Mouse (Mus musculus): ENCODE results near the gene Tubgcp6. TPM values are rescaled to one million over a fixed set of nuclear protein-coding genes. Genes with fewer than 3 reads are reported as not detected.
A peak's percentile ranks its signal among the peaks of the same experiment; 100 is the strongest.

The Tubgcp6 gene
- polyA plus RNA-seq, 1 experiment from 2014 or later: 25.7 TPM

- peaks cover 53% of the 10 kb centered on the region for H3K4me1 ChIP-seq
- H3K27ac ChIP-seq: peak overlapping the region; percentile 93
- DNase-seq (ENCODE audit: extremely low spot score, low spot score): peak; percentile 47
- H3K9me3 ChIP-seq: no peaks in the 10 kb centered on the region
- H3K27me3 ChIP-seq (ENCODE audit: poor library complexity, severe bottlenecking): peaks cover 48% of the 10 kb centered on the region
- WGBS: under 1% methylated on average over 53 of the region's 53 CpGs
- peaks cover 52% of the 10 kb centered on the region for H3K36me3 ChIP-seq (replicated peaks)
- H3K4me3 ChIP-seq: peak overlapping the region; percentile 82
Measured at GRCm38 (mm10) chr15:89140048-89140658, 17.2 kb upstream of the Tubgcp6 start.

GRCm38 (mm10) chr15:89138531-89138930 lies 15.6 kb upstream of the Tubgcp6 start:
- WGBS: 94% methylated on average over 6 of the region's 6 CpGs
- Histone ChIP-seq H3K4me1 (peaks cover 53% of the 10 kb centered on the region), H3K27me3 (ENCODE audit: poor library complexity, severe bottlenecking) (peaks cover 41% of the 10 kb centered on the region), H3K27ac (no peak overlapping the region), H3K36me3 (replicated peaks) (peaks cover 44% of the 10 kb centered on the region), H3K4me3 (peak overlapping the region; percentile 3; the same call in 1 of the 2 replicates), H3K9me3 (no peaks in the 10 kb centered on the region)
- DNase-seq (ENCODE audit: extremely low spot score, low spot score): no peak

- WGBS: 90% methylated on average over 7 of the region's 7 CpGs
- no peaks in the 10 kb centered on the region for H3K9me3 ChIP-seq
- DNase-seq (ENCODE audit: extremely low spot score, low spot score): no peak
Measured at GRCm38 (mm10) chr15:89138046-89138405, 15.1 kb upstream of the Tubgcp6 start.

GRCm38 (mm10) chr15:89137378-89138045 lies 14.6 kb upstream of the Tubgcp6 start:
- Histone ChIP-seq H3K27ac (no peak overlapping the region), H3K9me3 (no peaks in the 10 kb centered on the region), H3K27me3 (ENCODE audit: poor library complexity, severe bottlenecking) (peaks cover 38% of the 10 kb centered on the region), H3K4me1 (peaks cover 53% of the 10 kb centered on the region), H3K4me3 (peak overlapping the region; percentile 3; the same call in 1 of the 2 replicates), H3K36me3 (replicated peaks) (peaks cover 42% of the 10 kb centered on the region)
- 81% methylated on average over 11 of the region's 11 CpGs for WGBS
- DNase-seq (ENCODE audit: extremely low spot score, low spot score): no peak

More at GRCm38 (mm10) chr15:89138046-89138405, 15.1 kb upstream of the Tubgcp6 start:
- Histone ChIP-seq H3K4me1 (peaks cover 53% of the 10 kb centered on the region), H3K27me3 (ENCODE audit: poor library complexity, severe bottlenecking) (peaks cover 41% of the 10 kb centered on the region), H3K27ac (no peak overlapping the region), H3K36me3 (replicated peaks) (peaks cover 42% of the 10 kb centered on the region), H3K4me3 (0 out of 2 replicates have a peak overlapping the region, but pooled peaks have one; percentile 3)

- no peak for DNase-seq (ENCODE audit: extremely low spot score, low spot score)
- Histone ChIP-seq H3K27ac (no peak overlapping the region), H3K4me3 (no peak overlapping the region), H3K4me1 (peaks cover 44% of the 10 kb centered on the region), H3K36me3 (replicated peaks) (peaks cover 46% of the 10 kb centered on the region), H3K27me3 (ENCODE audit: poor library complexity, severe bottlenecking) (peaks cover 30% of the 10 kb centered on the region), H3K9me3 (no peaks in the 10 kb centered on the region)
- 92% methylated on average over 5 of the region's 5 CpGs for WGBS
Measured at GRCm38 (mm10) chr15:89136461-89137155, 13.7 kb upstream of the Tubgcp6 start.

- Histone ChIP-seq H3K27me3 (ENCODE audit: poor library complexity, severe bottlenecking) (no peaks in the 10 kb centered on the region), H3K9me3 (no peaks in the 10 kb centered on the region), H3K4me1 (peaks cover 24% of the 10 kb centered on the region), H3K4me3 (no peak overlapping the region), H3K27ac (no peak overlapping the region), H3K36me3 (replicated peaks) (peaks cover 59% of the 10 kb centered on the region)
- no peak for DNase-seq (ENCODE audit: extremely low spot score, low spot score)
- WGBS: 98% methylated on average over 3 of the region's 3 CpGs
Measured at GRCm38 (mm10) chr15:89131316-89131715, 8.4 kb upstream of the Tubgcp6 start.

GRCm38 (mm10) chr15:89130245-89130644 lies 7.3 kb upstream of the Tubgcp6 start:
- no peak for DNase-seq (ENCODE audit: extremely low spot score, low spot score)
- H3K27me3 ChIP-seq (ENCODE audit: poor library complexity, severe bottlenecking): no peaks in the 10 kb centered on the region
- no peak overlapping the region for H3K4me3 ChIP-seq
- H3K9me3 ChIP-seq: no peaks in the 10 kb centered on the region
- peaks cover 24% of the 10 kb centered on the region for H3K4me1 ChIP-seq
- H3K27ac ChIP-seq: no peak overlapping the region
- H3K36me3 ChIP-seq (replicated peaks): peaks cover 57% of the 10 kb centered on the region

- Histone ChIP-seq H3K27ac (peak within 1 kb of the TSS; percentile 89), H3K4me1 (peaks cover 29% of the 10 kb centered on the region), H3K4me3 (peak within 1 kb of the TSS; percentile 73), H3K9me3 (no peaks in the 10 kb centered on the region), H3K36me3 (replicated peaks) (peaks cover 54% of the 10 kb centered on the region), H3K27me3 (ENCODE audit: poor library complexity, severe bottlenecking) (no peaks in the 10 kb centered on the region)
- DNase-seq (ENCODE audit: extremely low spot score, low spot score): peak; percentile 86
- WGBS: 3% methylated on average over 36 of the region's 36 CpGs
Measured at GRCm38 (mm10) chr15:89128382-89129350, 5.8 kb upstream of the Tubgcp6 start, which contains the start of gene Hdac10. Gene Hdac10 (minus strand): TSS chr15:89128700.

GRCm38 (mm10) chr15:89127364-89127940 lies 4.5 kb upstream of the Tubgcp6 start:
- DNase-seq (ENCODE audit: extremely low spot score, low spot score): no peak
- Histone ChIP-seq H3K36me3 (replicated peaks) (peaks cover 45% of the 10 kb centered on the region), H3K9me3 (no peaks in the 10 kb centered on the region), H3K27me3 (ENCODE audit: poor library complexity, severe bottlenecking) (no peaks in the 10 kb centered on the region), H3K27ac (peak overlapping the region; percentile 89), H3K4me3 (peak overlapping the region; percentile 73), H3K4me1 (peaks cover 35% of the 10 kb centered on the region)
- 92% methylated on average over 8 of the region's 8 CpGs for WGBS

- DNase-seq (ENCODE audit: extremely low spot score, low spot score): no peak
- H3K27ac ChIP-seq: no peak overlapping the region
- no peaks in the 10 kb centered on the region for H3K9me3 ChIP-seq
- no peak overlapping the region for H3K4me3 ChIP-seq
- H3K27me3 ChIP-seq (ENCODE audit: poor library complexity, severe bottlenecking): no peaks in the 10 kb centered on the region
- peaks cover 44% of the 10 kb centered on the region for H3K4me1 ChIP-seq
- WGBS: 94% methylated on average over 8 of the region's 8 CpGs
- H3K36me3 ChIP-seq (replicated peaks): peaks cover 37% of the 10 kb centered on the region
Measured at GRCm38 (mm10) chr15:89126622-89127021, 3.7 kb upstream of the Tubgcp6 start.

GRCm38 (mm10) chr15:89125351-89125750 lies 2.4 kb upstream of the Tubgcp6 start:
- Histone ChIP-seq H3K4me1 (peaks cover 56% of the 10 kb centered on the region), H3K27me3 (ENCODE audit: poor library complexity, severe bottlenecking) (no peaks in the 10 kb centered on the region), H3K36me3 (replicated peaks) (peaks cover 30% of the 10 kb centered on the region), H3K9me3 (no peaks in the 10 kb centered on the region), H3K4me3 (peak overlapping the region; percentile 8; the same call in 1 of the 2 replicates), H3K27ac (no peak overlapping the region)
- no peak for DNase-seq (ENCODE audit: extremely low spot score, low spot score)
- WGBS: 94% methylated on average over 9 of the region's 9 CpGs

- Histone ChIP-seq H3K9me3 (no peaks in the 10 kb centered on the region), H3K4me1 (peaks cover 66% of the 10 kb centered on the region), H3K4me3 (peak overlapping the region; percentile 96; the same call in 1 of the 2 replicates), H3K27me3 (ENCODE audit: poor library complexity, severe bottlenecking) (no peaks in the 10 kb centered on the region), H3K27ac (no peak overlapping the region), H3K36me3 (replicated peaks) (peaks cover 35% of the 10 kb centered on the region)
- no peak for DNase-seq (ENCODE audit: extremely low spot score, low spot score)
- 91% methylated on average over 3 of the region's 3 CpGs for WGBS
Measured at GRCm38 (mm10) chr15:89124312-89124711, 1.4 kb upstream of the Tubgcp6 start.
